Mouse (Mus musculus) E14TG2a.4 (cell line): ENCODE measurements around the gene Tmem161a.

Experiments
- H3K27me3 ChIP-seq: 2 replicates; pipeline ENCODE4 v1.6.1; 2014; ENCODE audit warnings: low read length, control low read depth; ENCODE audit not compliant: insufficient read depth
- H3K36me3 ChIP-seq: 2 replicates; pipeline ENCODE4 v1.6.1; 2014; ENCODE audit warnings: low read length, control low read depth; ENCODE audit not compliant: insufficient read depth
- H3K4me1 ChIP-seq: replicated peaks from 2 replicates; pipeline ENCODE4 v1.6.1; 2014; ENCODE audit warnings: low read depth, low read length, control low read depth
- H3K4me3 ChIP-seq: replicated peaks from 2 replicates; pipeline ENCODE4 v1.5.1; 2014; ENCODE audit warnings: mild to moderate bottlenecking, low read length
- H3K9me3 ChIP-seq: 2 replicates; pipeline ENCODE4 v1.6.1; 2014; ENCODE audit warnings: low read length, control low read depth
- CTCF ChIP-seq: conservative IDR thresholded peaks from 2 replicates; pipeline ENCODE4 v1.5.1; 2014; ENCODE audit warnings: low read length
- NANOG ChIP-seq: IDR thresholded peaks from 2 replicates; pipeline ENCODE4 v1.6.1; 2014; ENCODE audit warnings: borderline replicate concordance, low read length, mixed read lengths
- POU5F1 ChIP-seq: IDR thresholded peaks from 2 replicates; pipeline ENCODE4 v1.6.1; 2014; ENCODE audit warnings: low read length, borderline replicate concordance

Gene Tmem161a

GRCm38 (mm10) chr8:70219107-70219684 lies 47.0 kb downstream of the Tmem161a start:
- TF ChIP-seq NANOG = no peak
- no peak for TF ChIP-seq POU5F1
- TF ChIP-seq CTCF = no peak
- H3K27me3 ChIP-seq = peaks cover 9% of the 10 kb centered on the region

GRCm38 (mm10) chr8:70220236-70220840 lies 48.2 kb downstream of the Tmem161a start:
- H3K36me3 ChIP-seq = peaks cover 55% of the 10 kb centered on the region
- H3K4me1 ChIP-seq = peaks cover 42% of the 10 kb centered on the region
- H3K4me3 ChIP-seq = no peak overlapping the region
- H3K27me3 ChIP-seq = peaks cover 9% of the 10 kb centered on the region
- no peaks in the 10 kb centered on the region for H3K9me3 ChIP-seq
- no peak for TF ChIP-seq CTCF

More at GRCm38 (mm10) chr8:70219107-70219684, 47.0 kb downstream of the Tmem161a start:
- no peak overlapping the region for H3K4me3 ChIP-seq
- H3K36me3 ChIP-seq = peaks cover 44% of the 10 kb centered on the region
- no peaks in the 10 kb centered on the region for H3K9me3 ChIP-seq
- peaks cover 35% of the 10 kb centered on the region for H3K4me1 ChIP-seq

- Histone ChIP-seq H3K4me1 (peaks cover 43% of the 10 kb centered on the region), H3K9me3 (no peaks in the 10 kb centered on the region), H3K36me3 (peaks cover 60% of the 10 kb centered on the region), H3K27me3 (peaks cover 9% of the 10 kb centered on the region), H3K4me3 (no peak overlapping the region)
- TF ChIP-seq NANOG = no peak
- no peak for TF ChIP-seq CTCF
- TF ChIP-seq POU5F1 = no peak
Measured at GRCm38 (mm10) chr8:70220911-70221310, 48.8 kb downstream of the Tmem161a start.

GRCm38 (mm10) chr8:70222041-70222440 lies 49.9 kb downstream of the Tmem161a start:
- no peaks in the 10 kb centered on the region for H3K9me3 ChIP-seq
- TF ChIP-seq POU5F1 (no peak), NANOG (no peak), CTCF (no peak)
- peaks cover 62% of the 10 kb centered on the region for H3K36me3 ChIP-seq
- peaks cover 44% of the 10 kb centered on the region for H3K4me1 ChIP-seq
- H3K4me3 ChIP-seq = peak overlapping the region; percentile 14
- H3K27me3 ChIP-seq = 0 out of 2 replicates have a peak, but pooled peaks cover 4% of the 10 kb centered on the region

GRCm38 (mm10) chr8:70223341-70223740 lies 51.2 kb downstream of the Tmem161a start:
- TF ChIP-seq POU5F1 = no peak
- TF ChIP-seq CTCF = no peak; the same call in 1 of the 2 replicates
- TF ChIP-seq NANOG = no peak
- H3K36me3 ChIP-seq = peaks cover 65% of the 10 kb centered on the region

GRCm38 (mm10) chr8:70227997-70228396 lies 55.8 kb downstream of the Tmem161a start:
- TF ChIP-seq NANOG (no peak), POU5F1 (no peak), CTCF (no peak)
- no peaks in the 10 kb centered on the region for H3K9me3 ChIP-seq
- peaks cover 71% of the 10 kb centered on the region for H3K4me1 ChIP-seq
- H3K36me3 ChIP-seq = peaks cover 60% of the 10 kb centered on the region
- no peaks in the 10 kb centered on the region for H3K27me3 ChIP-seq
- no peak overlapping the region for H3K4me3 ChIP-seq

More at GRCm38 (mm10) chr8:70223341-70223740, 51.2 kb downstream of the Tmem161a start:
- Histone ChIP-seq H3K4me3 (no peak overlapping the region), H3K9me3 (no peaks in the 10 kb centered on the region), H3K4me1 (peaks cover 57% of the 10 kb centered on the region), H3K27me3 (0 out of 2 replicates have a peak, but pooled peaks cover 3% of the 10 kb centered on the region)

GRCm38 (mm10) chr8:70230837-70231236 lies 58.7 kb downstream of the Tmem161a start:
- H3K9me3 ChIP-seq = no peaks in the 10 kb centered on the region
- TF ChIP-seq NANOG (no peak), CTCF (no peak), POU5F1 (no peak)
- peaks cover 37% of the 10 kb centered on the region for H3K36me3 ChIP-seq
- H3K4me1 ChIP-seq = peaks cover 65% of the 10 kb centered on the region
- no peak overlapping the region for H3K4me3 ChIP-seq
- no peaks in the 10 kb centered on the region for H3K27me3 ChIP-seq
